Mouse (Mus musculus) liver, embryonic 15.5 days (tissue): ENCODE measurements around the gene Akt1. TPM values are rescaled to one million over a fixed set of nuclear protein-coding genes. Genes with fewer than 3 reads are reported as not detected.
A peak's percentile ranks its signal among the peaks of the same experiment; 100 is the strongest.

ENCODE experiments used
- ATAC-seq: fragments of 200-750 bp; cut with Nextera tagmentation; 2 replicates; pipeline ENCODE4 v1.8.0; 2017; ENCODE audit warnings: moderate number of reproducible peaks, mild to moderate bottlenecking, moderate library complexity; ENCODE audit not compliant: insufficient read depth
- H3K27ac ChIP-seq: fragments of 300-500 bp; sonication (generic); replicated peaks from 2 replicates; pipeline ENCODE4 v1.5.1; 2015; ENCODE audit warnings: mild to moderate bottlenecking, inconsistent platforms
- H3K27me3 ChIP-seq: fragments of 300-500 bp; sonication (generic); 2 replicates; pipeline ENCODE4 v1.6.1; 2015; ENCODE audit warnings: mild to moderate bottlenecking, inconsistent platforms
- H3K36me3 ChIP-seq: fragments of 300-500 bp; sonication (generic); replicated peaks from 2 replicates; pipeline ENCODE4 v1.6.1; 2015; ENCODE audit warnings: moderate library complexity, mild to moderate bottlenecking, inconsistent platforms
- H3K4me1 ChIP-seq: fragments of 300-500 bp; sonication (generic); replicated peaks from 2 replicates; pipeline ENCODE4 v1.6.1; 2015; ENCODE audit warnings: inconsistent platforms
- H3K4me2 ChIP-seq: fragments of 300-500 bp; sonication (generic); 2 replicates; pipeline ENCODE4 v1.6.1; 2015; ENCODE audit warnings: moderate library complexity, mild to moderate bottlenecking, inconsistent platforms
- H3K4me3 ChIP-seq: fragments of 300-500 bp; sonication (generic); replicated peaks from 2 replicates; pipeline ENCODE4 v1.5.1; 2015; ENCODE audit warnings: mild to moderate bottlenecking, inconsistent platforms
- H3K9ac ChIP-seq: fragments of 300-500 bp; sonication (generic); 2 replicates; pipeline ENCODE4 v1.6.1; 2015; ENCODE audit warnings: moderate library complexity, mild to moderate bottlenecking, inconsistent platforms
- H3K9me3 ChIP-seq: fragments of 300-500 bp; sonication (generic); replicated peaks from 2 replicates; pipeline ENCODE4 v1.6.1; 2016; ENCODE audit warnings: inconsistent platforms
- WGBS: fragments of 180-500 bp; shearing (Covaris S2); methylation state at CpG from one replicate; pipeline ENCODE4 v1.1.7; 2015; ENCODE audit warnings: mixed read lengths; ENCODE audit not compliant: insufficient replicate concordance; 5-methylcytosine and 5-hydroxymethylcytosine counted together
- polyA plus RNA-seq: library from polyadenylated mRNA; unstranded; fragments of >200 nt; fragmentation: Nextera tagmentation; extraction: Ambion mirVana; gene quantifications from 2 replicates; pipeline ENCODE4 v1.2.1, GENCODE M21; 2015

Gene Akt1
- polyA plus RNA-seq, 1 experiment from 2014 or later, result 28.4 TPM

GRCm38 (mm10) chr12:112713984-112714383 lies 39.3 kb upstream of the Akt1 start:
- H3K27me3 ChIP-seq, result peaks cover 8% of the 10 kb centered on the region; the same call in 1 of the 2 replicates
- no peak overlapping the region for H3K9ac ChIP-seq
- no peak overlapping the region for H3K4me2 ChIP-seq
- 48% methylated on average over 3 of the region's 3 CpGs for WGBS
- H3K4me1 ChIP-seq, result 0 out of 2 replicates have a peak, but pooled peaks cover 4% of the 10 kb centered on the region
- H3K36me3 ChIP-seq, result no peaks in the 10 kb centered on the region
- ATAC-seq, result no peak; the same call in 1 of the 2 replicates
- H3K4me3 ChIP-seq, result no peak overlapping the region
- no peak overlapping the region for H3K27ac ChIP-seq
- H3K9me3 ChIP-seq, result no peaks in the 10 kb centered on the region

GRCm38 (mm10) chr12:112707573-112707869 lies 32.8 kb upstream of the Akt1 start:
- H3K27me3 ChIP-seq, result peaks cover 42% of the 10 kb centered on the region
- no peak for ATAC-seq
- WGBS, result 14% methylated on average over 8 of the region's 8 CpGs

GRCm38 (mm10) chr12:112706704-112707572 lies 32.3 kb upstream of the Akt1 start:
- 11% methylated on average over 32 of the region's 32 CpGs for WGBS
- Histone ChIP-seq H3K27me3 (peaks cover 47% of the 10 kb centered on the region), H3K9ac (no peak overlapping the region; the same call in 1 of the 2 replicates), H3K9me3 (no peaks in the 10 kb centered on the region), H3K4me1 (peaks cover 9% of the 10 kb centered on the region), H3K36me3 (no peaks in the 10 kb centered on the region), H3K4me3 (no peak overlapping the region), H3K4me2 (peak overlapping the region; percentile 48), H3K27ac (no peak overlapping the region)
- peak; percentile 68 for ATAC-seq

More at GRCm38 (mm10) chr12:112707573-112707869, 32.8 kb upstream of the Akt1 start:
- Histone ChIP-seq H3K4me1 (peaks cover 9% of the 10 kb centered on the region), H3K9me3 (no peaks in the 10 kb centered on the region), H3K4me3 (no peak overlapping the region), H3K9ac (no peak overlapping the region; the same call in 1 of the 2 replicates), H3K4me2 (no peak overlapping the region), H3K27ac (no peak overlapping the region), H3K36me3 (no peaks in the 10 kb centered on the region)

- Histone ChIP-seq H3K27me3 (peaks cover 66% of the 10 kb centered on the region), H3K9me3 (no peaks in the 10 kb centered on the region), H3K36me3 (no peaks in the 10 kb centered on the region), H3K4me3 (no peak overlapping the region), H3K4me2 (no peak overlapping the region), H3K9ac (no peak overlapping the region), H3K4me1 (peaks cover 9% of the 10 kb centered on the region), H3K27ac (no peak overlapping the region)
- 25% methylated on average over 6 of the region's 6 CpGs for WGBS
- ATAC-seq, result no peak
These were observed 28.0 kb upstream of the Akt1 start for GRCm38 (mm10) chr12:112702374-112703320.

GRCm38 (mm10) chr12:112700522-112700921 lies 25.8 kb upstream of the Akt1 start:
- no peaks in the 10 kb centered on the region for H3K4me1 ChIP-seq
- H3K27ac ChIP-seq, result no peak overlapping the region
- H3K9ac ChIP-seq, result no peak overlapping the region
- no peaks in the 10 kb centered on the region for H3K9me3 ChIP-seq
- no peak overlapping the region for H3K4me3 ChIP-seq
- H3K4me2 ChIP-seq, result no peak overlapping the region
- peaks cover 61% of the 10 kb centered on the region for H3K27me3 ChIP-seq
- no peak for ATAC-seq
- 21% methylated on average over 15 of the region's 15 CpGs for WGBS
- H3K36me3 ChIP-seq, result no peaks in the 10 kb centered on the region

GRCm38 (mm10) chr12:112696806-112697425 lies 22.2 kb upstream of the Akt1 start:
- H3K4me2 ChIP-seq, result no peak overlapping the region
- peaks cover 53% of the 10 kb centered on the region for H3K27me3 ChIP-seq
- H3K27ac ChIP-seq, result no peak overlapping the region
- H3K9ac ChIP-seq, result no peak overlapping the region
- no peak overlapping the region for H3K4me3 ChIP-seq
- H3K36me3 ChIP-seq, result no peaks in the 10 kb centered on the region
- no peak for ATAC-seq
- H3K4me1 ChIP-seq, result peaks cover 20% of the 10 kb centered on the region
- 60% methylated on average over 3 of the region's 3 CpGs for WGBS
- no peaks in the 10 kb centered on the region for H3K9me3 ChIP-seq

- no peaks in the 10 kb centered on the region for H3K9me3 ChIP-seq
- H3K36me3 ChIP-seq, result no peaks in the 10 kb centered on the region
- H3K4me3 ChIP-seq, result no peak overlapping the region
- no peak overlapping the region for H3K9ac ChIP-seq
- ATAC-seq, result no peak
- peaks cover 29% of the 10 kb centered on the region for H3K27me3 ChIP-seq
- no peak overlapping the region for H3K27ac ChIP-seq
- WGBS, result 72% methylated on average over 10 of the region's 10 CpGs
- peak overlapping the region; percentile 89 for H3K4me2 ChIP-seq
- H3K4me1 ChIP-seq, result peaks cover 20% of the 10 kb centered on the region
These were observed 19.4 kb upstream of the Akt1 start for GRCm38 (mm10) chr12:112694127-112694475.

GRCm38 (mm10) chr12:112693185-112694126 lies 18.8 kb upstream of the Akt1 start:
- Histone ChIP-seq H3K36me3 (no peaks in the 10 kb centered on the region), H3K4me2 (peak overlapping the region; percentile 89), H3K9ac (peak overlapping the region; percentile 76), H3K27ac (peak overlapping the region; percentile 52), H3K4me3 (peak overlapping the region; percentile 66), H3K9me3 (no peaks in the 10 kb centered on the region), H3K27me3 (peaks cover 30% of the 10 kb centered on the region), H3K4me1 (peaks cover 20% of the 10 kb centered on the region)
- WGBS, result 2% methylated on average over 54 of the region's 54 CpGs
- ATAC-seq, result peak; percentile 90

- Histone ChIP-seq H3K36me3 (no peaks in the 10 kb centered on the region), H3K27me3 (peaks cover 31% of the 10 kb centered on the region), H3K4me2 (peak overlapping the region; percentile 8; the same call in 1 of the 2 replicates), H3K9me3 (no peaks in the 10 kb centered on the region), H3K4me1 (peaks cover 16% of the 10 kb centered on the region), H3K4me3 (peak overlapping the region; percentile 11; the same call in 1 of the 2 replicates), H3K27ac (no peak overlapping the region), H3K9ac (no peak overlapping the region)
- ATAC-seq, result no peak
- WGBS, result 11% methylated on average over 15 of the region's 15 CpGs
These were observed 13.8 kb upstream of the Akt1 start for GRCm38 (mm10) chr12:112688458-112688857.

- peaks cover 72% of the 10 kb centered on the region for H3K27me3 ChIP-seq
- no peak overlapping the region for H3K9ac ChIP-seq
- WGBS, result 66% methylated on average over 7 of the region's 7 CpGs
These were observed 8.7 kb upstream of the Akt1 start for GRCm38 (mm10) chr12:112683351-112683750.

More at GRCm38 (mm10) chr12:112683351-112683750, 8.7 kb upstream of the Akt1 start:
- no peaks in the 10 kb centered on the region for H3K9me3 ChIP-seq
- no peak overlapping the region for H3K27ac ChIP-seq
- H3K4me1 ChIP-seq, result peaks cover 16% of the 10 kb centered on the region
- no peak for ATAC-seq
- H3K36me3 ChIP-seq, result no peaks in the 10 kb centered on the region
- no peak overlapping the region for H3K4me3 ChIP-seq
- no peak overlapping the region for H3K4me2 ChIP-seq
